Mouse (Mus musculus) stomach, postnatal 0 days (tissue): ENCODE data around the gene Card9. TPM values are rescaled to one million over a fixed set of nuclear protein-coding genes. Genes with fewer than 3 reads are reported as not detected.

ENCODE experiments used
- ATAC-seq: fragments of 200-750 bp; cut with Nextera tagmentation; 2 replicates; pipeline ENCODE4 v1.8.0; 2017; ENCODE audit not compliant: low FRiP score, low TSS enrichment
- DNase-seq: peaks from one replicate; pipeline ENCODE4 v3.0.0-alpha.2; 2016; ENCODE audit warnings: low spot score
- H3K27ac ChIP-seq: fragments of 300-500 bp; sonication (generic); replicated peaks from 2 replicates; pipeline ENCODE4 v1.5.1; 2014; ENCODE audit warnings: mild to moderate bottlenecking, control low read depth
- H3K27me3 ChIP-seq: fragments of 300-500 bp; sonication (generic); 2 replicates; pipeline ENCODE4 v1.6.1; 2014; ENCODE audit warnings: low read length; ENCODE audit not compliant: control insufficient read depth, insufficient read depth
- H3K36me3 ChIP-seq: fragments of 300-500 bp; sonication (generic); 2 replicates; pipeline ENCODE4 v1.6.1; 2014; ENCODE audit warnings: low read length, mixed read lengths; ENCODE audit not compliant: control insufficient read depth, insufficient read depth
- H3K4me1 ChIP-seq: fragments of 300-500 bp; sonication (generic); replicated peaks from 2 replicates; pipeline ENCODE4 v1.6.1; 2014; ENCODE audit warnings: antibody characterized with exemption; ENCODE audit not compliant: control insufficient read depth, insufficient read depth
- H3K4me2 ChIP-seq: fragments of 300-500 bp; sonication (generic); replicated peaks from 2 replicates; pipeline ENCODE4 v1.6.1; 2014; ENCODE audit warnings: low read depth, mild to moderate bottlenecking, control low read depth, moderate library complexity
- H3K4me3 ChIP-seq: fragments of 300-500 bp; sonication (generic); 2 replicates; pipeline ENCODE4 v1.5.1; 2014; ENCODE audit warnings: low read depth, low read length, control low read depth
- H3K9ac ChIP-seq: fragments of 300-500 bp; sonication (generic); 2 replicates; pipeline ENCODE4 v1.6.1; 2014; ENCODE audit warnings: mild to moderate bottlenecking, low read length, control low read depth, mixed read lengths
- H3K9me3 ChIP-seq: fragments of 300-500 bp; sonication (generic); 2 replicates; pipeline ENCODE4 v1.6.1; 2016; ENCODE audit warnings: low read length; ENCODE audit not compliant: control insufficient read depth
- CTCF ChIP-seq: IDR thresholded peaks from 2 replicates; pipeline ENCODE4 v1.5.1; 2016; ENCODE audit warnings: antibody characterized with exemption, low read depth, mild to moderate bottlenecking, moderate library complexity
- EP300 ChIP-seq: optimal IDR thresholded peaks from 2 replicates; pipeline ENCODE3; 2016; ENCODE audit warnings: antibody characterized with exemption
- WGBS: fragments of 180-500 bp; shearing (Covaris S2); extraction: QIAGEN DNeasy Blood & Tissue Kit; methylation state at CpG from one replicate; pipeline ENCODE4 v1.1.7; 2014; 5-methylcytosine and 5-hydroxymethylcytosine counted together
- polyA plus RNA-seq: library from polyadenylated mRNA; unstranded; fragments of >200 nt; fragmentation: Nextera tagmentation; extraction: Ambion mirVana; gene quantifications from 2 replicates; pipeline ENCODE4 v1.2.1, GENCODE M21; 2015

Card9 gene
- polyA plus RNA-seq, 1 experiment from 2014 or later = 0.55 TPM

DNA sequence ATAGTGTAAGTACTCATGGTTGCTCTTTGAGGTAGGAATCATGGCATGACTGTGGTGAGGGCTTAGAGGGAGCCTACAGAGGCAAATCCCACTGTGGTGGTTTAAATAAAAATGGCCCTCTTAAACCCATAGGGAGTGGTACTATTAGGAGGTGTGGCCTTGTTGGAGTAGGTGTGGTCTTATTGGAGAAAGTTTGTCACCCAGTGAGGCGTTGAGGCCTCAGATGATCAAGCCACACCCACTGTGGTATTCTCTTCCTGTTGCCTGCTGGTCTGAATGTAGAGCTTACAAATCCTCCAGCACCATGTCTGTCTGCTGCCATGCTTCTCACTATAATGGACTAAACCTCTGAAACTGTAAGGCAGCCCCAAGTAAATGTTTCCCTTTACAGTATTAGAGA is 56.0 kb downstream of the Card9 start:
- H3K27ac ChIP-seq = no peak overlapping the region
- H3K9me3 ChIP-seq = no peaks in the 10 kb centered on the region
- no peaks in the 10 kb centered on the region for H3K36me3 ChIP-seq
- 58% methylated on average over 1 of the region's 1 CpGs for WGBS
- H3K9ac ChIP-seq = no peak overlapping the region
- TF ChIP-seq CTCF = no peak
- TF ChIP-seq EP300 = no peak
- H3K4me1 ChIP-seq = no peaks in the 10 kb centered on the region
- DNase-seq (no peak), ATAC-seq (no peak)
- H3K4me2 ChIP-seq = no peak overlapping the region
- no peak overlapping the region for H3K4me3 ChIP-seq
- H3K27me3 ChIP-seq = no peaks in the 10 kb centered on the region

Other genes with a start within 250 kb of the Card9 start
- 12.6 and 13.3 TPM in 2 replicates for gene Nacc2, start 237.7 kb downstream of the Card9 start, polyA plus RNA-seq
- gene Lhx3, start 152.6 kb downstream of the Card9 start, polyA plus RNA-seq = not detected in 2 replicates
- 10.7 and 11.2 TPM in 2 replicates for gene Qsox2, start 123.4 kb downstream of the Card9 start, polyA plus RNA-seq
- gene Ccdc187, start 66.4 kb downstream of the Card9 start, polyA plus RNA-seq = 0.21 and 0.40 TPM in 2 replicates
- 20.4 and 20.9 TPM in 2 replicates for gene Gpsm1, start 45.4 kb downstream of the Card9 start, polyA plus RNA-seq
- gene Dnlz, start 8.8 kb downstream of the Card9 start, polyA plus RNA-seq = 15.1 and 16.6 TPM in 2 replicates
- 7.4 and 9.5 TPM in 2 replicates for gene Snapc4, start 19.7 kb upstream of the Card9 start, polyA plus RNA-seq
- 52.6 and 58.9 TPM in 2 replicates for gene Entr1, start 28.4 kb upstream of the Card9 start, polyA plus RNA-seq
- gene Pmpca, start 28.4 kb upstream of the Card9 start, polyA plus RNA-seq = 53.3 and 55.4 TPM in 2 replicates
- gene Inpp5e, start 48.3 kb upstream of the Card9 start, polyA plus RNA-seq = 6.3 and 7.7 TPM in 2 replicates
- 10.6 and 11.7 TPM in 2 replicates for gene Sec16a, start 84.3 kb upstream of the Card9 start, polyA plus RNA-seq
- 4.8 and 5.6 TPM in 2 replicates for gene Notch1, start 155.7 kb upstream of the Card9 start, polyA plus RNA-seq
- 49.7 and 54.3 TPM in 2 replicates for gene Egfl7, start 219.1 kb upstream of the Card9 start, polyA plus RNA-seq
- gene Gm20532, start 225.7 kb upstream of the Card9 start, polyA plus RNA-seq = 0.18 TPM in 1 of 2 replicates, not detected in the other
- 109 and 120 TPM in 2 replicates for gene Agpat2, start 243.5 kb upstream of the Card9 start, polyA plus RNA-seq